ENCODE assay signal across 10 mouse cellular contexts in the genomic region with DNA sequence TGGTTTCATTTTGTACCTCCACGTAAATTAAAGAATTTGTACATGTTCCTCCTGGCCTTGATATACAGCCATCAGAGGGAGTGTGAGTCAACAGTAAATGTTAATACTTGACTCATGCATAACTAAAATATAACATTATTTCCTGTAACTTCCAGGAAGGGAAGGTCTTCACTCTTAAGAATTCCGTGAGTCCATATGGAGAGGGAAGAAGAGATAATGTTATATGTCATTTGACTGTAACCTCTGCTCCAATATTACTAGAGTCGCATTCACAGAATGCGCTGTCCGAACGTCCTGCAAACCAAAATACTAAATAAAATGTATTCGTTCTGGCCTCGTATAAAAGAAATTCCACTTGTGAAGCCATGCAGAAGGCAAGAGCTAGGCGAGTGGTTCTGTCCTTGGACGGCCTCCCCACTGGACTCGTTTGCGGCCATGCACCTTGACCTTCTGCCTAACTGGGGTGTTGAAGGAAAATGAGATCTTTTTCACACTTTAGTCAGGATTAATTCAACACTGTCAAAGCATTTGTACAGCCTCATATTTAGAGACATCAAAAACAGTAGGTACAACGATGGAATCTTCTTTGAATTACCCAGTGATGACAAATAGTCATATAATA.
DNase-seq lines count a peak whose midpoint lies in the region; TF ChIP-seq lines count a peak whose summit lies in the region.
"Had no signal": no experiment of that assay in that cellular context is flagged by ENCODE, and none has a peak within 500 bp of the region (broad histone marks: within the 10 kb centered on the region; RNA-seq: fewer than 3 reads in every experiment).

No protein-coding gene starts in this region.

- H3K4me3 ChIP-seq in cerebellum, adult 2 months (replicated peaks; ENCODE audit: insufficient read depth, low read depth, low read length) = peak overlapping the region; percentile 13
- H3K4me3 ChIP-seq in cortical plate, adult 2 months (ENCODE audit: insufficient read depth, low read length) = peak overlapping the region; percentile 27

- no peak for DNase-seq in cerebellum, adult 2 months
- DNase-seq in cerebellum, adult 9-10 months = no peak
- peak; percentile 60 for DNase-seq in kidney, adult 11 months
- DNase-seq in kidney, postnatal 4 days = no peak
- DNase-seq in kidney, postnatal 14 days = peak; percentile 47
- DNase-seq in embryo, embryonic 11 days = no peak
- no peak for DNase-seq in left cerebral cortex, adult 18-20 months (ENCODE audit: low spot score in 2 of 2)
- DNase-seq: adrenal gland, postnatal 10 days had no signal

- no peaks in the 10 kb centered on the region for H3K27me3 ChIP-seq in cerebellum, adult 2 months (ENCODE audit: control insufficient read depth, insufficient read depth, low read length)

- no peak overlapping the region for H3K27ac ChIP-seq in cerebellum, adult 2 months (ENCODE audit: insufficient read depth, low read length)
- H3K27ac ChIP-seq in cortical plate, adult 2 months (ENCODE audit: insufficient read depth, low read length) = no peak overlapping the region
- H3K27ac ChIP-seq: embryonic facial prominence, embryonic 10.5 days had no signal

- TF ChIP-seq POLR2A in cerebellum, adult 2 months (IDR thresholded peaks at IDR 0.05; ENCODE audit: borderline replicate concordance, insufficient read depth, low read length) = no peak
- TF ChIP-seq POLR2A in cortical plate, adult 2 months (IDR thresholded peaks at IDR 0.05; ENCODE audit: extremely low read depth, insufficient read depth, low read length) = no peak

- no peak for TF ChIP-seq CTCF in cerebellum, adult 2 months (IDR thresholded peaks at IDR 0.05; ENCODE audit: borderline replicate concordance, insufficient read depth, low read depth, low read length)
- TF ChIP-seq CTCF in cortical plate, adult 2 months (IDR thresholded peaks at IDR 0.05; ENCODE audit: extremely low read depth, insufficient read depth, low read length) = no peak

- 50% methylated on average over 13 of the region's 13 CpGs for WGBS in cerebellum, adult 2 months

- H3K4me1 ChIP-seq in cerebellum, adult 2 months (ENCODE audit: control insufficient read depth, insufficient read depth, low read length) = 0 out of 2 replicates have a peak, but pooled peaks cover 2% of the 10 kb centered on the region
- H3K4me1 ChIP-seq in cortical plate, adult 2 months (ENCODE audit: control insufficient read depth, insufficient read depth, low read length) = peaks cover 4% of the 10 kb centered on the region; the same call in 1 of the 2 replicates

Comparison
In these comparisons a context has a peak if more than half of its experiments do, and no peak if none do; other contexts are left out.
1. DNase-seq: peak in kidney, adult 11 months (single experiment) and kidney, postnatal 14 days (single experiment); none in cerebellum, adult 2 months (0 of 2), cerebellum, adult 9-10 months (single experiment), kidney, postnatal 4 days (0 of 2), embryo, embryonic 11 days (single experiment) and left cerebral cortex, adult 18-20 months (0 of 2).